Mouse (Mus musculus): Measurements from ENCODE around the gene Tmod1.

DNA sequence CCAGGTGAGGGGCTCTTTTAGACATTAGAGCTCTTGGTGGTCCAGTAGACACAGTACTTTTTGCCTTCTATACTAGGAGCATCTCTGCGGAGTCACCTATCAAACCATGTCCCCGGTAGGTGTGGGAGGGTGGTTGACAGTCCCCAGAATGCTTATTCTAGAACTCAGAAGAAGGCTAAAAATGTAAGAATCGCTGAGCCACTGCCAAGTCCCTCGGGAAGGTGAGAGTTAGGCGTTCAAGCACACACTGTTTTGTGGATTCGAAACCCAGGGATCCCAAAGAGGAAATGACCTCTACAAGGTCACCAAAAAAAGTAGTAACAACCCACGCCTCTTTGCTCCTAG lies 48.7 kb downstream of the Tmod1 start:
- TF ChIP-seq GATA1 (IDR thresholded peaks at IDR 0.05; ENCODE audit: borderline replicate concordance, low read length): no peak
- TF ChIP-seq FLI1 (IDR thresholded peaks at IDR 0.05; ENCODE audit: low read length): no peak
